Mouse (Mus musculus): ENCODE measurements around the gene Spata31d1a.
"Not testable (repeated sequence)": the region's sequence is repeated elsewhere in the genome, so short reads cannot be mapped to it uniquely, and the experiment has no call there.

DNA sequence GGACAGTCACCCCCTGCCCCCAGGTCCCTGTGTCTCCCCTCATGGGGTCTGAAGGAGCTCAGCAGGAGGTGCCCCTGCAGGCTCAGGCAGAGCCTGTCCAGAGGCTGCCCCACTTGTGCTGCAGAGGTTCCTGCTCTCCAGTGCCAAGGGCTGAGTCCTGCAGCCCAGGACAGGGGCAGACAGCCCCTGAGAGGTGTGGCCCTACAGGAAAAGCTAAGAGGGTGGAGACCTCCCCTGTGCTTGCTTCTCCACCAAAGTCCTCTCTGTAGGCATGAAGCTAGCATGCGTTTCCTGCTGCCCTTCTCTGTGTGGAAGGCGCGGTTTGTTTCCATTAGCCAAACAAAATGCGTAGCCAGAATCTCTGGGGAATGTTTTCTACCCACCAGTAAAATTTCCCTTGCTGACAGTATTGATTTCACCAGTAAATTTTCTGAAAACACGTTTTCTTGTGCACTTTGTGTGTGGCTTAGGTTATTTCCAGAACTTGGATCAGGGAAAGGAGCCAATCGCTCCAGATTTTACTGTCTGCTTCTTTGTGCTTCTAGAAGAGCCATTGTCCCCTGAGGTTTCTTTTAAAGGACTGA lies 8.8 kb upstream of the Spata31d1a start:
- TF ChIP-seq CTCF, POLR2A (IDR thresholded peaks at IDR 0.05; ENCODE audit: insufficient read depth, low read depth, low read length): not testable (repeated sequence)

All from olfactory bulb, adult 2 months (tissue).